Mouse (Mus musculus) erythroblast, embryonic 14.5 days (primary cell): ENCODE data around the gene Prkrip1.

ENCODE experiments used
- GATA1 ChIP-seq: IDR thresholded peaks from 2 replicates; pipeline ENCODE4 v1.6.1; 2012; ENCODE audit warnings: low read length, inconsistent platforms, mixed read lengths
- TAL1 ChIP-seq: IDR thresholded peaks from 3 replicates; pipeline ENCODE4 v1.6.1; 2012; ENCODE audit warnings: low read length, inconsistent platforms, mixed read lengths

- no peak for TF ChIP-seq GATA1
- TF ChIP-seq TAL1 = no peak
These were observed 3.1 kb upstream of the Prkrip1 start for GRCm38 (mm10) chr5:136201832-136202231.
